Mouse (Mus musculus): ENCODE measurements around the gene Chst11.

- TF ChIP-seq CTCF (IDR thresholded peaks at IDR 0.05; ENCODE audit: extremely low read depth, insufficient read depth, low read length) = no peak
- TF ChIP-seq POLR2A (IDR thresholded peaks at IDR 0.05; ENCODE audit: extremely low read depth, insufficient read depth, low read length) = no peak
Measured at GRCm38 (mm10) chr10:83158322-83158721, 173.0 kb downstream of the Chst11 start.
